Mouse (Mus musculus) hindbrain, embryonic 14.5 days (tissue): Measurements from ENCODE around the gene Nolc1. TPM values are rescaled to one million over a fixed set of nuclear protein-coding genes. Genes with fewer than 3 reads are reported as not detected.

Experiments used
- ATAC-seq: fragments of 200-750 bp; cut with Nextera tagmentation; 2 replicates; pipeline ENCODE4 v1.8.0; 2017; ENCODE audit warnings: moderate number of reproducible peaks, mild to moderate bottlenecking, moderate TSS enrichment, moderate library complexity; ENCODE audit not compliant: low FRiP score
- DNase-seq: peaks from one replicate; pipeline ENCODE4 v3.0.0-alpha.2; 2015; ENCODE audit warnings: low spot score
- H3K27ac ChIP-seq: fragments of 300-500 bp; sonication (generic); 2 replicates; pipeline ENCODE4 v1.5.1; 2014; ENCODE audit warnings: mild to moderate bottlenecking, moderate library complexity
- H3K27me3 ChIP-seq: fragments of 300-500 bp; sonication (generic); 2 replicates; pipeline ENCODE4 v1.6.1; 2014; ENCODE audit warnings: mild to moderate bottlenecking, low read length, mixed read lengths; ENCODE audit not compliant: control insufficient read depth, insufficient read depth
- H3K36me3 ChIP-seq: fragments of 300-500 bp; sonication (generic); replicated peaks from 2 replicates; pipeline ENCODE4 v1.6.1; 2014; ENCODE audit not compliant: control insufficient read depth, insufficient read depth
- H3K4me1 ChIP-seq: fragments of 300-500 bp; sonication (generic); replicated peaks from 2 replicates; pipeline ENCODE4 v1.6.1; 2014; ENCODE audit warnings: antibody characterized with exemption, low read length, mixed read lengths; ENCODE audit not compliant: control insufficient read depth, insufficient read depth
- H3K4me2 ChIP-seq: fragments of 300-500 bp; sonication (generic); replicated peaks from 2 replicates; pipeline ENCODE4 v1.6.1; 2014; ENCODE audit warnings: mild to moderate bottlenecking, moderate library complexity
- H3K4me3 ChIP-seq: fragments of 300-500 bp; sonication (generic); replicated peaks from 2 replicates; pipeline ENCODE4 v1.5.1; 2014; ENCODE audit warnings: mild to moderate bottlenecking, low read length
- H3K9ac ChIP-seq: fragments of 300-500 bp; sonication (generic); 2 replicates; pipeline ENCODE4 v1.6.1; 2014
- H3K9me3 ChIP-seq: fragments of 300-500 bp; sonication (generic); 2 replicates; pipeline ENCODE4 v1.6.1; 2016; ENCODE audit warnings: low read length; ENCODE audit not compliant: control insufficient read depth
- WGBS: fragments of 180-500 bp; shearing (Covaris S2); extraction: QIAGEN DNeasy Blood & Tissue Kit; methylation state at CpG from one replicate; pipeline ENCODE4 v1.1.7; 2014; 5-methylcytosine and 5-hydroxymethylcytosine counted together
- polyA plus RNA-seq: library from polyadenylated mRNA; unstranded; fragments of >200 nt; fragmentation: Nextera tagmentation; extraction: Ambion mirVana; gene quantifications from 2 replicates; pipeline ENCODE4 v1.2.1, GENCODE M21; 2014

The Nolc1 gene
- polyA plus RNA-seq, 1 experiment from 2014 or later, result 58.1 TPM

DNA sequence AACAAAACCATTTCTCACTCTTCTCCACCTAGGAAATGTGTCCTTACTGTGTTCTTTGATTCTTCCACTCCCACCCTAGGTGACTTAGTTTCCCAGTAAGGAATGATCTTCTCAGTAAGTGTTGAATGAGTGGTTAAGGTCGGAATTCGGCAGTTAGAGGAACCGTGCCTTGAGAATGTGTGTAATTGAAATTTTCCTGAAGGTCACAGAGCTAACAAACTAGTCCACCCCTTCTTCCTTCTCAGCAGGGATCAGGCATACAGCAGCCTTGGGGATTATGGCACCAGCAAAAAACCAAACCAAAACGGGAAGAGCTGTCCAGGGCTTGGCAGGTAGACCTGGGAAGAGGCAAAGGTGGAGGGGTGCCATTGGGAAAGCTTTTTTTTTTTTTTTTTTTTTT lies 26.5 kb upstream of the Nolc1 start:
- 67% methylated on average over 4 of the region's 4 CpGs for WGBS
- ATAC-seq, result no peak

DNA sequence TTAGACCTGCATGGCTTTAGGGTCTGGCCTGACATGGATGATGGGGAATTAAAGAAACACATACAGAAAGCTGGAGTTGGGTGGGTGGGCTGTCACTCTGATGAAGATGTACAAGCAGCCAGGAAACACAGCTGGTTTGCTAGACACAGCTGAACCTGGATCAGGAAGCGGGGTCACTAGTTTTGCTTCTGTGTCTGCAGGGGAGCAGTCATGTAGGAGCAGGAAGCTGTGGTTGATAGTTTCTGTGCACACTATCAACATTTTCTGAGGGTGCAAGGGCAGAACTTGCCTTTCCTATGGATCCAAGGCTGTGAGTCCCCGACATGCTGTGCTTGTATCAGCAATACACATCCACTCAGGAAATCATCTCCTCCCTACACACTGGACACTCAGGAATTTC lies 25.2 kb upstream of the Nolc1 start:
- 86% methylated on average over 2 of the region's 2 CpGs for WGBS

More for the DNA sequence above, 26.5 kb upstream of the Nolc1 start:
- H3K4me3 ChIP-seq, result no peak overlapping the region
- H3K9me3 ChIP-seq, result no peaks in the 10 kb centered on the region
- no peaks in the 10 kb centered on the region for H3K27me3 ChIP-seq
- no peaks in the 10 kb centered on the region for H3K36me3 ChIP-seq
- H3K4me2 ChIP-seq, result no peak overlapping the region
- no peak overlapping the region for H3K9ac ChIP-seq
- H3K27ac ChIP-seq, result no peak overlapping the region
- H3K4me1 ChIP-seq, result peaks cover 16% of the 10 kb centered on the region
- no peak for DNase-seq

GRCm38 (mm10) chr19:46055752-46056387 lies 19.8 kb upstream of the Nolc1 start:
- H3K4me1 ChIP-seq, result peaks cover 13% of the 10 kb centered on the region
- ATAC-seq, result peak; percentile 77
- peak overlapping the region; percentile 49 for H3K4me2 ChIP-seq
- H3K9ac ChIP-seq, result peak overlapping the region; percentile 37; the same call in 1 of the 2 replicates
- H3K27ac ChIP-seq, result no peak overlapping the region
- WGBS, result 2% methylated on average over 11 of the region's 11 CpGs
- DNase-seq, result no peak
- no peaks in the 10 kb centered on the region for H3K9me3 ChIP-seq
- H3K36me3 ChIP-seq, result no peaks in the 10 kb centered on the region
- no peaks in the 10 kb centered on the region for H3K27me3 ChIP-seq
- peak overlapping the region; percentile 96 for H3K4me3 ChIP-seq

More for the DNA sequence above, 25.2 kb upstream of the Nolc1 start:
- no peaks in the 10 kb centered on the region for H3K36me3 ChIP-seq
- no peak overlapping the region for H3K27ac ChIP-seq
- H3K4me2 ChIP-seq, result no peak overlapping the region
- H3K27me3 ChIP-seq, result no peaks in the 10 kb centered on the region
- H3K4me1 ChIP-seq, result peaks cover 14% of the 10 kb centered on the region
- H3K9me3 ChIP-seq, result no peaks in the 10 kb centered on the region
- ATAC-seq (no peak), DNase-seq (no peak)
- H3K4me3 ChIP-seq, result no peak overlapping the region
- no peak overlapping the region for H3K9ac ChIP-seq

- peak overlapping the region; percentile 73 for H3K9ac ChIP-seq
- H3K9me3 ChIP-seq, result no peaks in the 10 kb centered on the region
- peak overlapping the region; percentile 90 for H3K27ac ChIP-seq
- H3K4me2 ChIP-seq, result peak overlapping the region; percentile 92
- peak overlapping the region; percentile 96 for H3K4me3 ChIP-seq
- H3K4me1 ChIP-seq, result peaks cover 13% of the 10 kb centered on the region
- 0 out of 2 replicates have a peak, but pooled peaks cover 1% of the 10 kb centered on the region for H3K36me3 ChIP-seq
- ATAC-seq (peak; percentile 96), DNase-seq (peak; percentile 96)
- no peaks in the 10 kb centered on the region for H3K27me3 ChIP-seq
- WGBS, result under 1% methylated on average over 52 of the region's 52 CpGs
Observed at GRCm38 (mm10) chr19:46056388-46056946, 19.2 kb upstream of the Nolc1 start.

DNA sequence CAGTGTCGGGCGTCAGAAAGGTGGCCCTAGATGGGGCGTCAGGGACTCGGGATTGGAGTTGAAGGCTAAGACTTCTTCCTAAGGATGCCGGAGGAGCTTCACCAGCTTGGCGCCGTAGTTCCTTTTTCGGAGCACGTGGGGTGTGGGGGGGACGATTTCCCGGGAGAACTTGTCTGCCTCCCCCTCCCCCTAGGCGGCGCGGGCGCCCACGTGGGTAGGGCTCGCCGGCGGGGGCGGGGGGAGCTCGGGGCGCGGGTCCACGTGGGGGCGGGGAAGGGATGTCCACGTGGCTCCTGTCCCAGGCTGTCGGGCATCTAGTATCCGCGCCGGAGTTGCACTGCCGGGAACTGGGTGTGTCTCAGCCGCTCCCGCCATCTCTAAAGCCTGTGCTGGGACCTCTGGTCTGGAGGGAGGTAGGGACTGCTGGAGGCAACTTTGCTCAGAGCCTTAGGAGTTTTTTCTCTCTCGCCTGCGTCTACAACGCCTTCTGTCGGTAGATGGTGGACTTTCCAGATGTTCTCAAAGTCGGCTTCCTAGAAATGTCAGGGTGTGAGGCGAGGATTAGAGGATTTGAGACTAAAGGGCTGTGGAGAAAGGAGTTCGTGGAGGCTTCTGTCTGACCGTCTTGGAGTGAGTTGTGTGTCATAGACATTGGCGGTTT lies 18.6 kb upstream of the Nolc1 start:
- peaks cover 13% of the 10 kb centered on the region for H3K4me1 ChIP-seq
- peaks cover 7% of the 10 kb centered on the region for H3K36me3 ChIP-seq
- WGBS, result 1% methylated on average over 37 of the region's 42 CpGs
- H3K4me3 ChIP-seq, result peak overlapping the region; percentile 96
- no peaks in the 10 kb centered on the region for H3K9me3 ChIP-seq
- peak overlapping the region; percentile 92 for H3K4me2 ChIP-seq
- H3K9ac ChIP-seq, result peak overlapping the region; percentile 73
- H3K27me3 ChIP-seq, result no peaks in the 10 kb centered on the region
- H3K27ac ChIP-seq, result peak overlapping the region; percentile 90
- ATAC-seq (peak; percentile 49), DNase-seq (peak; percentile 70)

DNA sequence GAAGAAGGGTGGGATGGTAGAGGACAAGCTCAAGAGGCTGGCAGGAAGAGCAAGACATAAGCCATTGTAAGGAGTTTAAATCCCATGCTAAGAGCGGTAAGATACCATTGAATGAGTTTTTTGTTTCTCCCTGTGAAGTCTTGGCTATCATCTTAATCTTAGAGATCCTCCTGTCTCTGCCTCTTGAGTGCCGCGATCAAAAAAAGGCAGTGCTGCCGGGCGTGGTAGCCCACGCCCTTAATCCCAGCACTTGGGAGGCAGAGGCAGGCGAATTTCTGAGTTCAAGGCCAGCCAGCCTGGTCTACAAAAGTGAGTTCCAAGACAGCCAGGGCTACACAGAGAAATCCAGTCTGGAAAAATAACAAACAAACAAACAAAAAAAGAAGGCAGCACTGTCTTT lies 17.2 kb upstream of the Nolc1 start:
- WGBS, result 96% methylated on average over 7 of the region's 7 CpGs
- no peaks in the 10 kb centered on the region for H3K27me3 ChIP-seq
- H3K9ac ChIP-seq, result no peak overlapping the region
- H3K9me3 ChIP-seq, result no peaks in the 10 kb centered on the region
- H3K4me3 ChIP-seq, result no peak overlapping the region
- DNase-seq (no peak), ATAC-seq (no peak)
- no peak overlapping the region for H3K27ac ChIP-seq
- peaks cover 13% of the 10 kb centered on the region for H3K4me1 ChIP-seq
- H3K4me2 ChIP-seq, result peak overlapping the region; percentile 92; the same call in 1 of the 2 replicates
- peaks cover 21% of the 10 kb centered on the region for H3K36me3 ChIP-seq

GRCm38 (mm10) chr19:46060845-46061244 lies 14.8 kb upstream of the Nolc1 start:
- Histone ChIP-seq H3K9me3 (no peaks in the 10 kb centered on the region), H3K4me2 (no peak overlapping the region), H3K9ac (no peak overlapping the region), H3K4me3 (no peak overlapping the region), H3K4me1 (peaks cover 13% of the 10 kb centered on the region), H3K27me3 (no peaks in the 10 kb centered on the region), H3K27ac (no peak overlapping the region), H3K36me3 (peaks cover 45% of the 10 kb centered on the region)
- 90% methylated on average over 6 of the region's 6 CpGs for WGBS
- DNase-seq (no peak), ATAC-seq (no peak)

- ATAC-seq, result no peak
- H3K9me3 ChIP-seq, result no peaks in the 10 kb centered on the region
- no peak overlapping the region for H3K4me3 ChIP-seq
- H3K27ac ChIP-seq, result no peak overlapping the region
- no peak for DNase-seq
- H3K4me2 ChIP-seq, result no peak overlapping the region
- peaks cover 93% of the 10 kb centered on the region for H3K36me3 ChIP-seq
- no peaks in the 10 kb centered on the region for H3K27me3 ChIP-seq
- no peak overlapping the region for H3K9ac ChIP-seq
- 71% methylated on average over 10 of the region's 10 CpGs for WGBS
- no peaks in the 10 kb centered on the region for H3K4me1 ChIP-seq
Observed at GRCm38 (mm10) chr19:46068054-46068453, 7.6 kb upstream of the Nolc1 start.

GRCm38 (mm10) chr19:46073285-46073684 lies 2.4 kb upstream of the Nolc1 start:
- Histone ChIP-seq H3K4me2 (no peak overlapping the region), H3K4me1 (peaks cover 18% of the 10 kb centered on the region), H3K9me3 (no peaks in the 10 kb centered on the region), H3K27me3 (no peaks in the 10 kb centered on the region), H3K36me3 (peaks cover 54% of the 10 kb centered on the region), H3K4me3 (no peak overlapping the region), H3K27ac (no peak overlapping the region), H3K9ac (no peak overlapping the region)
- 90% methylated on average over 7 of the region's 7 CpGs for WGBS
- no peak for ATAC-seq
- DNase-seq, result no peak
